Mouse (Mus musculus) G1E (cell line): ENCODE measurements around the gene Serp2. TPM values are rescaled to one million over a fixed set of nuclear protein-coding genes. Genes with fewer than 3 reads are reported as not detected.

Experiments used
- ATAC-seq: 2 replicates; pipeline ENCODE4 v1.8.0; 2016; ENCODE audit warnings: mild to moderate bottlenecking; ENCODE audit not compliant: insufficient number of reproducible peaks, poor library complexity, low FRiP score, severe bottlenecking; ENCODE audit errors: extremely low read depth
- DNase-seq: peaks from one replicate; pipeline ENCODE4 v3.0.0; 2012; ENCODE audit warnings: low spot score
- H3K27me3 ChIP-seq: 2 replicates; pipeline ENCODE4 v1.6.1; 2012; ENCODE audit warnings: mild to moderate bottlenecking, low read length, inconsistent platforms; ENCODE audit not compliant: insufficient read depth
- H3K36me3 ChIP-seq: replicated peaks from 2 replicates; pipeline ENCODE3; 2012; ENCODE audit warnings: mild to moderate bottlenecking, inconsistent platforms
- H3K4me1 ChIP-seq: 2 replicates; pipeline ENCODE4 v1.6.1; 2012; ENCODE audit warnings: low read depth, low read length, inconsistent platforms, mixed read lengths; ENCODE audit not compliant: insufficient read depth
- H3K4me3 ChIP-seq: 2 replicates; pipeline ENCODE4 v1.5.1; 2012; ENCODE audit warnings: low read depth, mild to moderate bottlenecking, inconsistent platforms, low read length, moderate library complexity, mixed read lengths
- H3K9me3 ChIP-seq: replicated peaks from 2 replicates; pipeline ENCODE4 v1.6.1; 2012; ENCODE audit warnings: inconsistent platforms
- CTCF ChIP-seq: IDR thresholded peaks from 2 replicates; pipeline ENCODE4 v1.5.1; 2012; ENCODE audit warnings: low read depth, low read length, inconsistent platforms, mixed read lengths
- GATA1 ChIP-seq: IDR thresholded peaks from 2 replicates; pipeline ENCODE4 v1.6.1; 2012; ENCODE audit warnings: borderline replicate concordance, low read length, inconsistent platforms, mixed read lengths
- GATA2 ChIP-seq: IDR thresholded peaks from 2 replicates; pipeline ENCODE4 v1.6.1; 2012; ENCODE audit warnings: low read depth, low read length, inconsistent platforms, borderline replicate concordance
- POLR2AphosphoS5 ChIP-seq: IDR thresholded peaks from 2 replicates; pipeline ENCODE4 v1.6.1; 2012; ENCODE audit warnings: low read depth, low read length, inconsistent platforms; ENCODE audit not compliant: insufficient replicate concordance
- TAL1 ChIP-seq: conservative IDR thresholded peaks from 2 replicates; pipeline ENCODE4 v1.6.1; 2012; ENCODE audit warnings: low read depth, low read length, inconsistent platforms, mixed read lengths
- polyA plus RNA-seq: library from polyadenylated mRNA; stranded (reverse); fragments of >175 nt; gene quantifications from 2 replicates; pipeline ENCODE4 v1.2.3, GENCODE M21; 2012
- total RNA-seq, 2 experiments: library from RNA; stranded (forward) in 1 of 2; stranded (reverse) in 1 of 2; fragments of 200-1000 nt in 1 of 2; fragments of >200 nt in 1 of 2; fragmentation: Nextera tagmentation in 1 of 2; gene quantifications; 2 replicates each; pipeline ENCODE4 v1.2.3; 2014 to 2017

Gene Serp2
- total and polyA plus RNA-seq, 3 experiments: not detected

GRCm38 (mm10) chr14:76531027-76531660, 25.5 kb downstream of the Serp2 start:
- ATAC-seq (no peak), DNase-seq (no peak)
- Histone ChIP-seq H3K4me1 (peaks cover 22% of the 10 kb centered on the region), H3K36me3 (no peaks in the 10 kb centered on the region), H3K9me3 (peaks cover 42% of the 10 kb centered on the region), H3K4me3 (no peak overlapping the region), H3K27me3 (no peaks in the 10 kb centered on the region)
- TF ChIP-seq POLR2AphosphoS5 (no peak), CTCF (no peak), GATA1 (no peak), GATA2 (no peak), TAL1 (no peak)

GRCm38 (mm10) chr14:76528641-76529040, 28.0 kb downstream of the Serp2 start:
- H3K4me1 ChIP-seq: peaks cover 18% of the 10 kb centered on the region
- no peaks in the 10 kb centered on the region for H3K36me3 ChIP-seq
- H3K9me3 ChIP-seq: peaks cover 45% of the 10 kb centered on the region
- H3K27me3 ChIP-seq: no peaks in the 10 kb centered on the region
- no peak overlapping the region for H3K4me3 ChIP-seq
- no peak for ATAC-seq
- TF ChIP-seq TAL1 (no peak), CTCF (no peak), GATA2 (no peak), GATA1 (no peak), POLR2AphosphoS5 (no peak)
- DNase-seq: no peak

DNA sequence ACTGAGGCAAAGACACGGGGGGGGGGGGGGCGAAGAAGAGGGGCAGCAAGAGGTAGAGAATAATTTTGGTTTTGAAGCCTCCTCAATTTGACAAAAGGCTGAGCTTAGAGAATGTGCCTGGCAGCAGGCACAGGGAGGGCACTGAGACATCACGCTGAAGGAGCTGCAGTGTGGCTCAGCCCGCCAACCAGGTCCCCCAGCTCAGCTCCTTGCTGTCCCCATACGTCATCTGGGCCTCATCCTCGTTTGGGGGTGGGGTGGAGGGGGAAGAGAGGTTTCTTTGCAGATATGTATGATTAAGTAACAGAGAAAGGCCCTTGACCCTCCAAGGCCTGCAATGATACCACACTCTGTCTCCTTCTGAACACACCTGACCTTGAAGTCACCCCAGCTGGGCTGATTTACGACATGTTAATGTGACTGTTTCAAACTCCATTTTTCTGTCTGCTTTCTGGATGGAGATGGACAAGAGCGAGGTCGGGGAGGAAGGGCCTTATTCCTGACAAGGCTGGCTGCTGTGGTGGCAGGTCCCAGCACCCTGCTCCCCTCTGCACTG, 28.9 kb downstream of the Serp2 start:
- Histone ChIP-seq H3K9me3 (peaks cover 39% of the 10 kb centered on the region), H3K36me3 (no peaks in the 10 kb centered on the region), H3K27me3 (no peaks in the 10 kb centered on the region), H3K4me1 (peaks cover 10% of the 10 kb centered on the region), H3K4me3 (no peak overlapping the region; the same call in 1 of the 2 replicates)
- ATAC-seq: no peak
- DNase-seq: no peak
- TF ChIP-seq GATA1: no peak
- TF ChIP-seq CTCF: no peak
- TF ChIP-seq POLR2AphosphoS5: no peak
- no peak for TF ChIP-seq TAL1
- TF ChIP-seq GATA2: no peak

- ATAC-seq (no peak), DNase-seq (no peak)
- H3K4me1 ChIP-seq: peaks cover 10% of the 10 kb centered on the region; the same call in 1 of the 2 replicates
Measured at GRCm38 (mm10) chr14:76527030-76527719, 29.5 kb downstream of the Serp2 start.

DNA sequence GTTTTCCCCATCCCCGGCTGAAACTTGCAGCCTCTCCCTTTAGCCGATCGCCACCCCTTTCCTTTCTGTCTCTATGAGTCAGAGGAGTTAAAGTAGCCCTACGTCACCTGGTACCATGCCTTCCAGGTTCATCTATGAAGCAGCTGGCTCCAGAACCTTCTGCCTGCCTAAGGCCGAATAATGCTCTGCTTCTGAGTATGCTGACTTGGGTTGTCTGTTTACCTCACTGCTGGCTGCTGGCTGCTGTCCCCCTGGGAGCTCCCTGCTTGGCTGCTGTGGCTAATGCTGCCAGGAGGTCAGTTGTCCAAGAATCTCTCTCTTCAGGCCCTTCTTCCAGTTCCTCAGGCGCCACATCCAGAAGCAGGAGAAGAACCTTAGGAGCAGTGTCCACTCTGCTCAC, 30.2 kb downstream of the Serp2 start:
- Histone ChIP-seq H3K4me1 (peaks cover 5% of the 10 kb centered on the region; the same call in 1 of the 2 replicates), H3K4me3 (no peak overlapping the region), H3K27me3 (no peaks in the 10 kb centered on the region), H3K9me3 (peaks cover 35% of the 10 kb centered on the region), H3K36me3 (no peaks in the 10 kb centered on the region)
- TF ChIP-seq TAL1 (no peak), POLR2AphosphoS5 (no peak), GATA1 (no peak), CTCF (no peak), GATA2 (no peak)
- ATAC-seq (no peak), DNase-seq (no peak)

More at GRCm38 (mm10) chr14:76527030-76527719, 29.5 kb downstream of the Serp2 start:
- Histone ChIP-seq H3K4me3 (no peak overlapping the region), H3K9me3 (peaks cover 38% of the 10 kb centered on the region), H3K36me3 (no peaks in the 10 kb centered on the region), H3K27me3 (no peaks in the 10 kb centered on the region)
- no peak for TF ChIP-seq POLR2AphosphoS5
- no peak for TF ChIP-seq GATA1
- no peak for TF ChIP-seq TAL1
- TF ChIP-seq CTCF: no peak
- TF ChIP-seq GATA2: no peak

DNA sequence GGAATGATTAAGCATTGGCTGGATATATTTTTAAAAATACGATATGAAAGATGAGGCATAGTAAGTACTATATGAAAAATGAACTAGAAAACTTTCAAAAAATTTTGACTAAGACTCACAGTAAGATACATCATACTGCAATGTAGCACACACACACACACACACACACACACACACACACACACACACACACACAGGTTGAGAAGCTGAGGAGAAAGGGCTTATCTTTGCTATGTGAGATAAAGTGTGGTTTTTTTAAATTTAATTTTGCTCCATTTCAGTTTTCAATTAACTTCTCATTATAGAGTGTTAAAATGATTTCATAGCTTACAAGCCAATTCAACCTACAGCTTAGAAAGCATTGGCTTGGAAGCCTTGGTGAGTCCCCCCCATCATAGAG, 33.3 kb downstream of the Serp2 start:
- no peak for ATAC-seq
- H3K36me3 ChIP-seq: no peaks in the 10 kb centered on the region
- TF ChIP-seq POLR2AphosphoS5: no peak
- no peak for TF ChIP-seq TAL1
- no peak for TF ChIP-seq GATA1
- no peak for TF ChIP-seq GATA2
- no peak for TF ChIP-seq CTCF
- DNase-seq: no peak
- no peaks in the 10 kb centered on the region for H3K27me3 ChIP-seq
- H3K4me1 ChIP-seq: no peaks in the 10 kb centered on the region
- H3K9me3 ChIP-seq: peaks cover 27% of the 10 kb centered on the region
- no peak overlapping the region for H3K4me3 ChIP-seq
